ENCODE assay signal across 39 mouse cellular contexts in genomic region chr2:18015581-18015980, GRCm38 (mm10). TPM values are rescaled to one million over a fixed set of nuclear protein-coding genes. Genes with fewer than 3 reads are reported as not detected.
"Had no signal": no experiment of that assay in that cellular context is flagged by ENCODE, and none has a peak within 500 bp of the region (broad histone marks: within the 10 kb centered on the region; RNA-seq: fewer than 3 reads in every experiment).

No protein-coding gene starts in this region.

- H3K4me1 ChIP-seq: heart, embryonic 12.5 days; hindbrain, embryonic 13.5 days; hindbrain, embryonic 15.5 days; limb, embryonic 10.5 days; liver, embryonic 13.5 days; liver, embryonic 15.5 days had no signal

- H3K4me3 ChIP-seq: gastrocnemius, adult 2 months; heart, adult 2 months; heart, embryonic 12.5 days; hindbrain, embryonic 13.5 days; hindbrain, embryonic 15.5 days; layer of hippocampus, adult 2 months; left cerebral cortex, adult 2 months; limb, embryonic 10.5 days; limb, embryonic 12.5 days; liver, embryonic 13.5 days; liver, embryonic 15.5 days had no signal

- H3K27ac ChIP-seq: gastrocnemius, adult 2 months; heart, adult 2 months; hindbrain, embryonic 13.5 days; hindbrain, embryonic 15.5 days; hindbrain, postnatal 0 days; layer of hippocampus, adult 2 months; left cerebral cortex, adult 2 months; limb, embryonic 10.5 days; limb, embryonic 12.5 days; liver, embryonic 13.5 days; liver, embryonic 15.5 days had no signal

- DNase-seq: gastrocnemius, adult 2 months; gastrocnemius, postnatal 10 days; gastrocnemius, postnatal 25 days; heart, adult 2 months; heart, postnatal 10 days; heart, postnatal 4 days; kidney, adult 11 months; kidney, adult 8-10 months; kidney, postnatal 10 days; kidney, postnatal 36 days; liver; liver, embryonic 13.5 days had no signal

- H3K36me3 ChIP-seq: heart, embryonic 12.5 days; hindbrain, embryonic 13.5 days; hindbrain, embryonic 15.5 days; limb, embryonic 10.5 days; limb, embryonic 12.5 days; liver, embryonic 13.5 days; liver, embryonic 15.5 days had no signal

- H3K27me3 ChIP-seq: heart, embryonic 12.5 days; hindbrain, embryonic 13.5 days; hindbrain, embryonic 15.5 days; limb, embryonic 12.5 days; liver, embryonic 13.5 days; liver, embryonic 15.5 days had no signal

RNA-seq across cellular contexts. Expression of gene H2al2a, which starts 18.8 kb away (rescaled TPM):
- total RNA-seq: gastrocnemius, adult 2 months; gastrocnemius, postnatal 10 days; gastrocnemius, postnatal 25 days; gastrocnemius, postnatal 4 days; granulocyte monocyte progenitor cell, adult 5-6 weeks; heart, adult 2 months; heart, postnatal 10 days; heart, postnatal 25 days; heart, postnatal 4 days; hindbrain, postnatal 0 days; layer of hippocampus, adult 2 months; layer of hippocampus, postnatal 10 days; layer of hippocampus, postnatal 25 days; left cerebral cortex, adult 2 months; left cerebral cortex, postnatal 14 days; left cerebral cortex, postnatal 36 days had no signal
- polyA plus RNA-seq: frontal cortex, adult 2 months; heart, embryonic 12.5 days; heart, embryonic 14.5 days; heart, embryonic 16.5 days; hindbrain, embryonic 11.5 days; hindbrain, embryonic 13.5 days; hindbrain, embryonic 15.5 days; hindbrain, postnatal 0 days; intestine, embryonic 14.5 days; intestine, embryonic 16.5 days; kidney, embryonic 14.5 days; kidney, embryonic 16.5 days; large intestine, adult 2 months; limb, embryonic 10.5 days; limb, embryonic 12.5 days; limb, embryonic 14.5 days; liver, embryonic 11.5 days; liver, embryonic 13.5 days; liver, embryonic 15.5 days had no signal

RNA-seq across cellular contexts. Expression of gene A930004D18Rik, which starts 22.0 kb away (rescaled TPM):
- total RNA-seq: granulocyte monocyte progenitor cell, adult 5-6 weeks had no signal

RNA-seq across cellular contexts. Expression of gene Skida1, which starts 33.3 kb away (rescaled TPM):
- total RNA-seq: granulocyte monocyte progenitor cell, adult 5-6 weeks had no signal
